Mouse (Mus musculus) stomach, embryonic 14.5 days (tissue): ENCODE results near the gene BC016579. TPM values are rescaled to one million over a fixed set of nuclear protein-coding genes. Genes with fewer than 3 reads are reported as not detected.

Source experiments
- ATAC-seq: fragments of 200-750 bp; cut with Nextera tagmentation; 2 replicates; pipeline ENCODE4 v1.8.0; 2017; ENCODE audit warnings: low read depth, moderate TSS enrichment; ENCODE audit not compliant: insufficient number of reproducible peaks, insufficient read depth, low FRiP score
- H3K27ac ChIP-seq: fragments of 300-500 bp; sonication (generic); 2 replicates; pipeline ENCODE4 v1.5.1; 2014; ENCODE audit warnings: mild to moderate bottlenecking, low read length, moderate library complexity, mixed read lengths
- H3K27me3 ChIP-seq: fragments of 300-500 bp; sonication (generic); 2 replicates; pipeline ENCODE4 v1.6.1; 2014; ENCODE audit warnings: low read length, control low read depth, mixed read lengths; ENCODE audit not compliant: control insufficient read depth, insufficient read depth
- H3K36me3 ChIP-seq: fragments of 300-500 bp; sonication (generic); 2 replicates; pipeline ENCODE4 v1.6.1; 2014; ENCODE audit warnings: mild to moderate bottlenecking, control low read depth, low read length, moderate library complexity, mixed read lengths; ENCODE audit not compliant: control insufficient read depth, insufficient read depth
- H3K4me1 ChIP-seq: fragments of 300-500 bp; sonication (generic); 2 replicates; pipeline ENCODE4 v1.6.1; 2014; ENCODE audit warnings: low read length, control low read depth, mixed read lengths; ENCODE audit not compliant: control insufficient read depth, insufficient read depth
- H3K4me2 ChIP-seq: fragments of 300-500 bp; sonication (generic); replicated peaks from 2 replicates; pipeline ENCODE4 v1.6.1; 2014; ENCODE audit warnings: low read depth, low read length, control low read depth
- H3K4me3 ChIP-seq: fragments of 300-500 bp; sonication (generic); 2 replicates; pipeline ENCODE4 v1.5.1; 2014; ENCODE audit warnings: low read depth, low read length, control low read depth
- H3K9ac ChIP-seq: fragments of 300-500 bp; sonication (generic); replicated peaks from 2 replicates; pipeline ENCODE4 v1.6.1; 2014; ENCODE audit warnings: low read depth, mild to moderate bottlenecking, control low read depth, low read length, moderate library complexity, mixed read lengths
- H3K9me3 ChIP-seq: fragments of 300-500 bp; sonication (generic); 2 replicates; pipeline ENCODE4 v1.6.1; 2016; ENCODE audit warnings: low read depth, low read length, control low read depth; ENCODE audit not compliant: control insufficient read depth
- WGBS: fragments of 180-500 bp; shearing (Covaris S2); extraction: QIAGEN DNeasy Blood & Tissue Kit; methylation state at CpG from one replicate; pipeline ENCODE4 v1.1.7; 2014; 5-methylcytosine and 5-hydroxymethylcytosine counted together
- polyA plus RNA-seq: library from polyadenylated mRNA; unstranded; fragments of >200 nt; fragmentation: Nextera tagmentation; extraction: Ambion mirVana; gene quantifications from 2 replicates; pipeline ENCODE4 v1.2.1, GENCODE M21; 2014

The BC016579 gene
- polyA plus RNA-seq, 1 experiment from 2014 or later = 1.8 TPM

DNA sequence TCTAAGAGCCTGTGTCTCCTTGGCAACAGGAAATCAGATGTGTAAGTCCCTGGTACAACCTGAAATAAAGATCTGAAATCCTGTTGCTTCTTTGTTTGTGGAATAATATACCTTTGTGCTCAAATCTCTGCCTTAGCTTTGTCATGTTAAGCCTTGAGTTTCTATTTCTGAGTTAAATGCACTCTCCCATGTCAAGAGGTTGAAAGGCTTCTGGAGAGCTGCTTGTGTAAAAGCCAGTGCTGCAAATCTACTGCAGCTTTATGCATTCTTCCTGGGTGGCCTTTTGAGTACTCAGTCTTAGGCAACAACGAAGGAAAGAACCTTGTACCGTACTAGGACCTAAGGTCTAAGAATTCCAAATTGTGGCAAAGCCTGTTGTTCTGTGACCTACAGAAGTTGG, 40.6 kb downstream of the BC016579 start:
- Histone ChIP-seq H3K27me3 (no peaks in the 10 kb centered on the region), H3K27ac (no peak overlapping the region), H3K4me1 (0 out of 2 replicates have a peak, but pooled peaks cover 3% of the 10 kb centered on the region), H3K4me3 (no peak overlapping the region), H3K9ac (no peak overlapping the region), H3K36me3 (no peaks in the 10 kb centered on the region), H3K9me3 (no peaks in the 10 kb centered on the region), H3K4me2 (no peak overlapping the region)
- WGBS = 55% methylated on average over 2 of the region's 2 CpGs
- ATAC-seq = no peak

DNA sequence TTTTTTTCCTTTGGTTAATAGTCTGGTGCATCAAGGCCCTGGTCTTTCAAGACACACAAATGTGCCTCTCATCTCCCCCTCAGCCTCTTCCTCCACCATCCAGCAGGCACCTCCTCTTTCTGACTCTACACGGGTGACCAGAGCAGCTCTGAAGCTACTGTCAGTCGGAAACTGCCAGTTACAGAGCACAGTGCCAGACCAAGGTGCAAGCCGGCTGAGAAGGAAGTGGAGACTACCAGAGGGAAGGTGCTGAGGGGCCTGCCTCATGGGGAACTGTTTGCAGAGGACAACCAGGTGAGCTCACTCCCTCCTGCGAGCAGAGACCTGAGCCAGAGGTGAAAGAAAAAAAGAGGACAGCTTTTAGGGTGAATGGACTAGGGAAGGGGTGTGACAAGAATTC, 43.6 kb downstream of the BC016579 start, which contains the start of gene Gcsam:
Gene Gcsam, plus strand, starts transcription at position 114 of the 400 bp plus-strand sequence.
- no peaks in the 10 kb centered on the region for H3K27me3 ChIP-seq
- 50% methylated on average over 4 of the region's 4 CpGs for WGBS
- H3K27ac ChIP-seq = no peak within 1 kb of the TSS
- H3K36me3 ChIP-seq = no peaks in the 10 kb centered on the region
- no peak within 1 kb of the TSS for H3K4me2 ChIP-seq
- no peaks in the 10 kb centered on the region for H3K9me3 ChIP-seq
- no peak within 1 kb of the TSS for H3K4me3 ChIP-seq
- no peak for ATAC-seq
- H3K4me1 ChIP-seq = 0 out of 2 replicates have a peak, but pooled peaks cover 3% of the 10 kb centered on the region
- H3K9ac ChIP-seq = no peak within 1 kb of the TSS

DNA sequence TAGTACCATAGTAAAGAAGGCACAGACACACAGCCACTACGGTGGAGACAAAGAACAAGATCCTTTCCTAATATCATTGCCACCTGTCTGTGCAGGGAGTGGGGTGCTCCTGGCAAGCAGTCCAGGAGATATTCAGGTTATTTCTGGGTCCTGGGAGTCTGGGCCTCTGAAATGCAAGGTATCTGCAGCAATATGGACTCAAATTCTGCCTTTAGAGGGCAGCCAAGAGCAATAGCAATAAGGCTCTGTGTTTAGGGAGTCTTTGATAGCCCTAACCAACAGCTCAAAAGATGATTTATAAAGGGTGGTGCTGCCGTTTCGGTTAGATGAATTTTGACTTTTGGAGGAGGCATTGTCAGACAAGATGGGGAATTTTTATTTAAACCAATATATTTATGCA, 44.6 kb downstream of the BC016579 start:
- no peak overlapping the region for H3K4me2 ChIP-seq
- H3K4me3 ChIP-seq = no peak overlapping the region
- H3K27me3 ChIP-seq = no peaks in the 10 kb centered on the region
- H3K27ac ChIP-seq = no peak overlapping the region
- WGBS = 72% methylated on average over 3 of the region's 3 CpGs
- ATAC-seq = no peak
- H3K9me3 ChIP-seq = no peaks in the 10 kb centered on the region
- 0 out of 2 replicates have a peak, but pooled peaks cover 3% of the 10 kb centered on the region for H3K4me1 ChIP-seq
- no peaks in the 10 kb centered on the region for H3K36me3 ChIP-seq
- H3K9ac ChIP-seq = no peak overlapping the region

DNA sequence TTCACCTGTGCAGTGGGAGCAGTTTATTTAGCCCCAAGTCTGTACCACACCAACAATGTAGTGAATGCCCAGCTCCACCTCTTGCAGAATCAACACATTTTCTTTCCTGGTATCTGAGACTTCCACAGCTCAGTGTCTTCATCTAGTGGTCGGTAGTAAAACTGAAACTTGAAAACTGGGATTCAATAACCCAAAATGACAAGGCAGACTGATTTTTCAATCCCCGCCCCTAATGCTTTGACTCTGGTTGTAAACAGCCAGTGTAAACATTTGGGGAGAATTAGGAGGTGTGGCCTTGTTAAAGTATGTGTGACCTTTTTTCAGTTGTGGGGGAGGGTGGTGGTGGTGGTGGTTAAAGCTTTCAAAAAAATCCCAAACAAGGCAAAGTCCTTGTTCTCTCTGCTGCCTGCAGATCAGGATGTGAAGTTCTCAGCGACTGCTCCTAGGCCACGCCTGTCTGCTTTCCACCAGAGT, 45.4 kb downstream of the BC016579 start:
- no peak overlapping the region for H3K4me3 ChIP-seq
- ATAC-seq = peak; percentile 56; the same call in 1 of the 2 replicates
- peak overlapping the region; percentile 48; the same call in 1 of the 2 replicates for H3K27ac ChIP-seq
- no peaks in the 10 kb centered on the region for H3K9me3 ChIP-seq
- H3K4me2 ChIP-seq = no peak overlapping the region
- H3K27me3 ChIP-seq = no peaks in the 10 kb centered on the region
- no peak overlapping the region for H3K9ac ChIP-seq
- 21% methylated on average over 4 of the region's 4 CpGs for WGBS
- H3K36me3 ChIP-seq = no peaks in the 10 kb centered on the region
- 0 out of 2 replicates have a peak, but pooled peaks cover 3% of the 10 kb centered on the region for H3K4me1 ChIP-seq

DNA sequence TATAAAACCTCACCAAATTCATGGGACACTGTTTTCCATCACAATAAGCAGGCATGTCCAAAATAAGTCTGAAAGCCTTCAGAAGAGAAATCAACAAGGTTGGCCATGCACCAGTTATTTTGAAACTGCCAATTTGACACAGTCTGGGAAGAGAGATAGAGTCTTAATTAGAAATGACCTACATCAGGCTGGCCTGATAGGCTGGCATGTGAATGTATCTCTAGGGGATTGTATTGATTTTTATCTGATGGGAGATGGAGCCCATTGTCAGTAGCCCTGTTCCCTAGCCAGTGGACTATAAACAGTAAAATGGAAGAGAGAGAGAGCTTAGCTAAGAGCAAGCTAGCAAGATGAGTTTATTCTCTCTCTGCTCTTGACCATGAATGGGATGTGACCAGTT, 58.4 kb downstream of the BC016579 start:
- Histone ChIP-seq H3K4me2 (no peak overlapping the region), H3K9ac (no peak overlapping the region)

DNA sequence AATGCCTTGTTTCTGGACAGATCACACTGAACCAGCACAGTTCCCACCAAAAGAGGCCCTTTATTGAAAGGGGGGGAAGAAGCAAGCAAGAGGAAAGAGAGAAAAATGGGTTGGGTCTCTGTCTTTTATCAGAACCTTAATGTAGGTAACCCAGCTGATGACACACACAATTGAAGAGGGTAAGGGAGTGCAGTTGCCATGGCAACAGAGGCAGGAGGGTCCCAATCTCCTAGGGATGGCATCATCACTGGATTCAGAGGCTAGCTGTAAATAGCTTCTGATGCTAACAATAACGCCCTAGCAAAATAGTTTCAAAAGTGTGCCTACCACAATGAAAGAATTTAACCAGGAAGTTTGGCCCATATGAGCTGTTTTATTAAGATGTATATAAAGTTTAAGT, 60.2 kb downstream of the BC016579 start:
- Histone ChIP-seq H3K4me3 (no peak overlapping the region), H3K27me3 (no peaks in the 10 kb centered on the region), H3K9me3 (no peaks in the 10 kb centered on the region), H3K4me1 (no peaks in the 10 kb centered on the region), H3K36me3 (no peaks in the 10 kb centered on the region), H3K27ac (no peak overlapping the region), H3K4me2 (no peak overlapping the region), H3K9ac (no peak overlapping the region)
- 72% methylated on average over 1 of the region's 1 CpGs for WGBS
- no peak for ATAC-seq

More for the DNA sequence above, 58.4 kb downstream of the BC016579 start:
- Histone ChIP-seq H3K27ac (no peak overlapping the region), H3K9me3 (no peaks in the 10 kb centered on the region), H3K4me1 (no peaks in the 10 kb centered on the region), H3K4me3 (no peak overlapping the region), H3K27me3 (no peaks in the 10 kb centered on the region), H3K36me3 (no peaks in the 10 kb centered on the region)
- ATAC-seq = no peak

DNA sequence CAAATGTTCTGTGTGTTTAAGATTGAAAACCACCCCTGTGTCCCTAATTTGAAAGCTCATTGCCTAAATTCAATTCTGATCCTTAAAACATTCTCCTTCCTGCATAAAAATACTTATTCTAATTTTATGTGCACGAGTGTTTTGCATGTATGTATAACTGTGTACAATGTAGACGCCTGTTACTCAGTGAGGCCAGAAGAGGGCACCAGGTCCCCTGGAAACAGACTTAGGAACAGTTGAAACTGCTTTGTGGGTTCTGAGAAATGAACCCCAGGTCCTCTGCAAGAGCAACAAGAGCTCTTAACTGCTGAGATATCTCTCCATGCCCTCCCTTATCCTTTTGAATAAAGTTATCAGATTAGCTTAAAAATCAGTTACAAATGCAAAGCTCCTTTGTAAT, 71.4 kb downstream of the BC016579 start:
- Histone ChIP-seq H3K9ac (no peak overlapping the region), H3K9me3 (no peaks in the 10 kb centered on the region), H3K4me2 (no peak overlapping the region), H3K4me3 (no peak overlapping the region), H3K36me3 (no peaks in the 10 kb centered on the region), H3K27ac (no peak overlapping the region), H3K4me1 (no peaks in the 10 kb centered on the region), H3K27me3 (no peaks in the 10 kb centered on the region)
- ATAC-seq = no peak
- 37% methylated on average over 2 of the region's 2 CpGs for WGBS

DNA sequence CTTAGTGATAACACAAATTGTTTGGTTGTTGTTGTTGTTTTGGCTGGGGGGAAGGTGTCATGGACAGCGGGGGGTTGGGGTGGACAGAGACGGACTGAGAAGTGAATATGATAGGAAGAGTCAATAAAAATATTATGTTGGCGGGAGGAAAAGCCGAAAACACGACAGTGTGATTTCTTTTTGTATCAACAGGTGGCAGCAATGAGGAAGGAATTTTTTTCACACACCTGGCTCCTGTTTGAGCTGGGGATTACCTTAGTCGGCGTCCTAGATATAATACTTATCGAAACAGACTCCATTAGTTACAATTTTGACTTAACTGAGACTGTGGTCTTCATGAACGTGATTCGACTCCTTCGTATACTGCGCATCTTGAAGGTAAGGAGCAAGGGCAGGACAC, 74.0 kb downstream of the BC016579 start:
- H3K4me2 ChIP-seq = no peak overlapping the region
- no peaks in the 10 kb centered on the region for H3K27me3 ChIP-seq
- no peak overlapping the region for H3K27ac ChIP-seq
- no peaks in the 10 kb centered on the region for H3K9me3 ChIP-seq
- no peak for ATAC-seq
- 47% methylated on average over 12 of the region's 12 CpGs for WGBS
- H3K36me3 ChIP-seq = no peaks in the 10 kb centered on the region
- H3K4me3 ChIP-seq = no peak overlapping the region
- no peaks in the 10 kb centered on the region for H3K4me1 ChIP-seq
- H3K9ac ChIP-seq = no peak overlapping the region
